Mouse (Mus musculus) v-Abl transformed pro-B cells (cell line): ENCODE results near the gene Tmem82.

ENCODE experiments used
- in situ Hi-C, 2 experiments: fragments of 400-800 bp; cut with MboI; formaldehyde crosslinking; loops; one replicate each; pipeline ENCODE4 v1.15.1; 2025; ENCODE audit not compliant: unreplicated experiment in 2 of 2

Gene Tmem82

DNA sequence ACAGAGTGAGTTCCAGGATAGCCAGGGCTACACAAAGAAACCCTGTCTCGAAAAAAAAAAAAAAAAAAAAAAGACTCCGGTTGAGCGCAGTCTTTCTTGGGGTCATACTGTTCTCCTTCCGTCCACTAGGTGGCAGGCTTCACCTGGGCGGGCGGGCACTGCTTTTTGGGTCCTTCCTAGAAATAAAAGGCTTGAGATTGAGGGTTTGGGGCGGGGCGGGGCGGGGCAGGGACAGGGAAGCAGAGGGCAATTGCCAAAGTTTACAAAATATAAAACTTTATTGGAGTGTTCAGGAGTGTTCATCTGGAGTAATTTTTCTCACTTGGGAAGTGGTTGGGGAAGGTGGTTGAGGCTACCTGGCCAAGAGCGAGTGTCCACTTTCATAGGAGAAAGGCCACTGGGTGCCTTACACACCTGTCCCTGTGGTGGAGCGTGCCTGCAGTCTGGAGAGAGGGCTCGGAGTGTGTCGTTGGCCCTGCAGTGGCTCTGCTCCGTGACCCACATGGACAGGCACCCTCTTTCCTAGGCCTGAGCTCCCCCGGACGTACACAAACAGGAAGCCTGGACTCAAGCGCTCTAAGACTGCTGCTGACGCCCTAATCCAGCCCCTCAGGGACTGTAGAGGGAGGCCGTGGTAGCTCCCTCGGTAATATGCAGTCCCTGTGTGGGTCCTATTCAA lies at the start of gene Tmem82:
Gene Tmem82 (minus strand): TSS at position 69 of the 679 bp plus-strand sequence.
- in situ Hi-C loops, result loop anchor here (5.0 to 25.0 kb wide), 5 partner anchors 239 to 1794 kb away; partner anchors contain the start of gene Pramef8 (in 2 of the 2)

DNA sequence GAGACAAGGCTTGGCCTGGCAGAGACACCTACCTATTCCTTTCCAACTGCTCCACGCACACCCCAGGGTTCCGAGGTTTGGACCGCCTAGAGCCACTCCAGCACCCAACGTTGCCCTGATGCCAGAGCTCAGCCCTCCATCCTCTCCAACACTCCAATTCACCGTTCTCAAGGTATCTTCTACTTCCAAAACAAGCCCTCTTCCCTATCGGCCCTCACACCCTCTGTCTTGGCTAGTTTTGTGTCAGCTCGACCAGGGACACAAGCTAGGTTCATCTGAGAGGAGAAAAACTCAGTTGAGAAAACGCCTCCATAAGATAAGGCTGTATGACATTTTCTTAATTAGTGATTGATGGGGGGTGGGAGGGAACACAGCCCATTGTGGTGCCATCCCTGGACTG lies 46.4 kb upstream of the Tmem82 start, which contains the start of gene Plekhm2:
Gene Plekhm2 (minus strand): TSS at position 101 of the 400 bp plus-strand sequence.
- in situ Hi-C loops, result loop anchor here (10.0 to 25.0 kb wide), 2 partner anchors 123 to 130 kb away; partner anchors contain the start of genes Casp9 (in 2 of the 2) and Dnajc16 (in 2 of the 2)

DNA sequence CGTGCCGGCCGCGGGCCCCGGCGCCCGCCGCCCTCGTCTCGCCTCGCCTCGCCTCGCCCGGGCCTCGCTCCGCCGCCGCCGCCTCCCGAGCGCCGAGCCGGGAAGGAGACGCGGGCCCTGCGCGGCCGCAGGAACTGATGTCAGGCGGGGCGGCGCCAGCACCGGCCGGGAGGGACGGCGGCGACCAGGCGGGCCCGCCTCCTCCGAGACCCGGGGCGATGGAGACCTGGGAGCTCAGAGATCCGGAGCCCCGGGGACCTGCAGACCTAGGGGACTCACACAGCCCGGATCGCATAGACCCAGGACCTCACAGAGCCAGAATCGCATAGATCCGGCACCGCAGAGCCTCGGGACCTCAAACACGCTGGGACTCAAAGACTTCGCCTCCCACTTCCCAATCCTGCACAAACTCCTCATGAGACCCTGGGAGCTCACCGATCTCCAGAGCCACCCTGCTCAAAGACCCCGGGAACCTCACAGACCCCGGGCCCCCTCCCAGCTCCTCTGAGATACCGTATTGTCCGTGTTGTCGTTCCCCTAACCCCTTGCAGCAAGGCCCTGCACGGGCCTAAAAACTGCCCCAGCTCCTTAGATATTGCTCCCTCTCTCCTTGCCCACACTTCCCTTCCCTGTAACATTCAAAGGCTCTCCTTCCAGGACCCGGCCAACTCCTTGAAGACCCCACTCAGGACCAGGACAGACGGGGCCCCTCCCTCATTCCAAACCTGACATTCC lies 45.7 kb upstream of the Tmem82 start:
- in situ Hi-C loops, result loop anchor here (10.0 to 25.0 kb wide), 2 partner anchors 123 to 131 kb away; partner anchors contain the start of genes Casp9 (in 2 of the 2) and Dnajc16 (in 2 of the 2)

DNA sequence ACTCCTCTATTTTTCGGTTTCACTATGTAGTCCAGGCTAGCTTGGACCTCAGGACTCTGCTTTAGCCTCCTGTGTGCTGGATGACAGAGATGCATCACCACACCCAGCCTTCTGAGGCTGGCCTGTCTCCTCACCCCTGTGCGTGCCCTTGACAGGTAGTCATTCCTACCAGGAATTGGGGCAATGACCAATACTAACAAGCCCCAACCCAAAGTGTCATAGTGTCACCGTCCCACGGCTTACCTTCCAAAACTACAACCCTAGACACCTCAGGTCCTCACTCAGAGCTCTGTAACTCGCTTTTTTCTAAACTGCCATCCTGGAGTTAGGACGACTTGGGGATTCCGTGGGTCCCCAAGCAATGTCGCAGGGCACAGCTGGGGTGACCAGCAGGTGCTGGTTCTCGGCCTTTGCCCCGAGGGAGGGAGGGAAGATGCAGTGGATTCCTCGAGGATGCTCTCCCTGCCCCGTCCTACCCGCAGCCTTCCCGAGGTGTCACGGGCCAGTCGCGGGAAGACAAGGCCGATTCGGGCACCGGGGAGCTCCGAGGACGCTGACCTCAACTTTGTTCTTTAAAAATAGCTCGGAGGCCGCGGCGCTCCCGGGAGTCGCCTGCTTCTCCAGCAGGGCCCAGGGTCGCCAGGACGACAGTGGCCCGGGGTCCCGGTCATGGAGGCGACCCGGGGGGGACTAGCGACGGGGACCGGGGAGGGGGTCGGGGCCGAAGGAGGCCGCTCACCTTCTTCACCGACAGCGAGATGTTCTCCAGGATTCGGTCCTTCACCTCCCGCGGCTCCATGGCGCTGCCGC lies 44.9 kb upstream of the Tmem82 start:
- in situ Hi-C loops, result loop anchor here (10.0 to 25.0 kb wide), 2 partner anchors 124 to 131 kb away; partner anchors contain the start of genes Casp9 (in 2 of the 2) and Dnajc16 (in 2 of the 2)

DNA sequence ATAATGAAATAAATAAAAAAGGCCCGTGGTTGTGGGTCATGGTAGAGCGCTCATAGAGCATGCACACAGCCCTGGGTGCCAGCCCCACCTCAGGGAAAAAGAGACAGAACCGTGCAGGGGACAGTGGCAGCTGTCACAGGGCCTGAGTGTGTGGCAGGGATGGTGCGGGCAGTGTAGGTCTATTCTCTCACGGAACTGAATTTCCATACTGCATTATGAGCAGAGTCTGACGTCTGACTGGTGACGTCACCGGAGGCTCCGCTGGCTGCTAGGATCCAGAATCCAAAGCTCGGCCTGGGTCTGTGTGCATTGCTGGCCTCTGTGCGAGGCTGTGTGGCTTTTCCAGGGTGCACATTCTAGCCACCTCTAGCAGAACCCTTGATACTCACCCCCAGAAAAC lies 42.5 kb upstream of the Tmem82 start:
- in situ Hi-C loops, result loop anchor here (10.0 to 25.0 kb wide), 2 partner anchors 126 to 134 kb away; partner anchors contain the start of genes Casp9 (in 2 of the 2) and Dnajc16 (in 2 of the 2)

DNA sequence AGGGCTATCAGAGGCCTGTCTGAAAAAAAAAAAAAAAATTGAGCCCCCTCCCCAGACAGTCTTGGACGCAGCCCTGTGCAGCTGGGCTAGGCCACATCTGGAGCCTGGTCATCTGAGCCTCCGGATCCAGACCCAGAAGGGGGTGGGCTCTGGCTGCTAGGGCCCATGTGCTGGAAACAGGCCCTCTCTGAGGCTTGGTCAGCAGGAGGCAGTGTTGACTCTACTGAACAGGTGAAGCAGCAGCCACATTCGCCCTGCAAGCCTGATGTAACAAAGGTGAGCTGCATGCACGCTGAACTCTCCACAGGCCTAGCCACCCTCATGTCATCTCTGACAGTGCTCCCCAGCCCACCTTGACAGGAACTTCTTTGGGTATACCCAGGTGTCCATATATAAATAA lies 41.3 kb upstream of the Tmem82 start:
- in situ Hi-C loops, result loop anchor here (10.0 to 25.0 kb wide), 2 partner anchors 128 to 135 kb away; partner anchors contain the start of genes Casp9 (in 2 of the 2) and Dnajc16 (in 2 of the 2)

DNA sequence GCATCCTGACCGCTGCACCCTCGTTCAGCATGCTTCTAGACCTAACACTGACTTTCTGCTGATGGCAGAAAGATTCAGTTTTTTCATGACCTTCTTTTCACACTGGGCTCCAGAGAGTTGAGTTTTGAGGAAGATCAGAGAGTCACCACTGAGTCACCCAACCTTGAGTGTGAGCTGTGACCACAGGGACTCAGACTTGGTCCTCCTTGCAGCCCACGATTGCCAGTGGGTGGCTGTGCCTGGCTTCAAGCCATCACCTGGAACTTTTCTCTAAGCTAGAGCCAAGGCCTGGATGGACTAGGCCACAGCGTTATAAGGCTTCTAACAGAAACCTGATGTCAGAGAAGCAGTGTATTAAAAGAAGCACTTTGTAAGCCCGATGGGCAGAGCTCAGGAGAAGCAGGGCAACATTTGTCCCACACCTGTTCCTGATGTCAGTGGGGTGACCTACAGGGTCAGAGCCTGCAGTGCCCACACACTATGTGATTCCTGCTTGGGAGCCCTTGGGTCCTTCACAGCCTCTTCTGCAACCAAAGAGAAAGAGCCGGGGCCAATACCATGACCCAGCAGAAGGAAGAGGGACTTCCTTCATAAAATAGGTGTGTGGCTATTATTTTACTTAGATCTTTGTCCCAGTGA lies 40.5 kb upstream of the Tmem82 start:
- in situ Hi-C loops, result loop anchor here in 1 of 2 experiments (25.0 kb wide), 1 partner anchor 128 kb away; the partner anchor contains the start of genes Casp9 and Dnajc16

DNA sequence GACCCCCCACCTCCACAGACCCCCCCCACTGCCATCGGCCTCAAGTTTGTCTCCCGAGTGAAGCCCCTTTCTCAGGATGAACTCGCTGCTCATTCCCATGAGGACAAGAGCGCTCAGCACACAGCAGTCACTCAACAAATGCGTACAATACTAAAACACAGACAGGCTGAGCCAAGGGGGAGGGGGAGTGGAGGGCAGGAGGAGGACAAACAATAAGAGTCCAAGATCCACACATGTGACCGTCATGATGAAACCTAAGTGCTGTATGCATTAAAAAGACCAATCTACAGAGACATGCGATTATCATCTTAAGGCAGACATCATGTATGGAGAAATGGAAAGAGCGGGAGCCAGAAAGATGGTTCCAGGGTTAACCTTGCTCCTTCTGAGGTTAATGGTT lies 38.5 kb upstream of the Tmem82 start:
- in situ Hi-C loops, result loop anchor here in 1 of 2 experiments (25.0 kb wide), 1 partner anchor 130 kb away; the partner anchor contains the start of genes Casp9 and Dnajc16

DNA sequence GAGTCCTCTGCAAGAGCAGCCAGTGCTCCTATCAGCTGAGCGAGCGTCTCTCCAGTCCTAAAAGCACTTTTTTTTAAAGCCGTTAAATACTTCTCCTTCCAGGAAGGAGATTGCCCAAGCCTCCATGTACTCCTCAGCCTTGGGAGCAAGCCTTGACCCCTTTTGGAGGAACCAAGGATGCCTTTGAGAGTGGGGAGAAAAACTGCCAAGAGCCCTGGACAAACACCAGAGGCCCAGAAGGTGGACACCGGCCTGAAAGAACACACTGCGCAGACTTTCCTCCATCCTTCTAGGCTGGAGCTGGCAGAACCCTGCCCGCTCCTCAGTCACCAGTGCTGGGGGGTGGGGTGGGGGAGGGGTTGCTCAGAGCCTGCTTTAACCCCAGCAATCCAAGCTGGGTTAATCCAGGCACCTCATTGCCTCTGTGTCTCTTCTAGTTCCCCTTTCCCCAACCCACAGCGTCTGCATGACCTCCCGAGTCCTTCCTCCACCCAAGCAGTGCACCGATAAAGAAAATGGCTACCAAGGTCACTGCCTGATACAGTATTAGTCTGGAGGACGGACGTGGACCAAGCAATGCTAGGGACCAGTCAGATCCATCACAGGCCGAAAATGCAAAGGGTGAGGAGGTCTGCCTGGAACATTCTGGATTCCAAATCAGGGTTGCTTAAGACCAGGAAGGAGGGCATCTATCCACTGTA lies 37.6 kb upstream of the Tmem82 start:
- in situ Hi-C loops, result loop anchor here in 1 of 2 experiments (25.0 kb wide), 1 partner anchor 131 kb away; the partner anchor contains the start of genes Casp9 and Dnajc16

DNA sequence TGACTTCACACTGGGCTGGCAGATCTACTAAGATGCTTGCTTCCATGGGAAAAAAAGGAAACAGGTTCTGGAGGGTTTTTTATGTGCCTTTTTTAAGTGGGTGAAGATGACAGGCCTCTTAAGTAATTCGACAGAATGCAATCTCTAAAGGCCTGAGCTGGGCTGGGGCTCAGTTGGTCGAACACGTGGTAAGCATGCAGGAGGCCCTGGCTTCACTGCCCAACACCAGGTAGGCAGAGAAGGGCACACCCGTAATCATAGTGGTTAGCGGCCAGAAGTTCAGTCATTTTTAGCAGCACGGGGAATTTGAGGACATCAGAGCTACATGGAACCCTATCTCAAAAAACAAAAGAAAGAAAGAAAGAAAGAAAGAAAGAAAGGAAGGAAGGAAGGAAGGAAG lies 36.1 kb upstream of the Tmem82 start:
- in situ Hi-C loops, result loop anchor here in 1 of 2 experiments (25.0 kb wide), 1 partner anchor 133 kb away; the partner anchor contains the start of genes Casp9 and Dnajc16

DNA sequence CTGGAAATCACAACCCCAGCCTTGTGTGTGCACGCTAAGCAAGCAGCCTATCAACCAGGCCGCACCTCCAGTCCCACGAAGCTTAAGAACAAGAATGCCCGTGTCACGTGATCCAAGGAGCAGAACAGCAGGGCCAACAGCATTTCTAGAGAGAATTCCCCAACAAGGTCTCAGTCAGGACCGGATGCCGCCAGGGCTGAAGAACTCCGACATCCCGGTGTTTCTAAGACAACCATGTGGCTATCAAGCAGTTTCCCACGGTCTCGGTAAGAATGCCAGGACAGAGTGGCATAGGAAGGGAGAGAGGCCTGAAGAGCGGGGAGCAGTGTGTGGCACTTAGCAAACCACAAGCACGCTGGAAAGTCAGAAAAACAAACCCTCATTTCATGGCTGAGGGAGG lies 35.4 kb upstream of the Tmem82 start:
- in situ Hi-C loops, result loop anchor here in 1 of 2 experiments (25.0 kb wide), 1 partner anchor 133 kb away; the partner anchor contains the start of genes Casp9 and Dnajc16

DNA sequence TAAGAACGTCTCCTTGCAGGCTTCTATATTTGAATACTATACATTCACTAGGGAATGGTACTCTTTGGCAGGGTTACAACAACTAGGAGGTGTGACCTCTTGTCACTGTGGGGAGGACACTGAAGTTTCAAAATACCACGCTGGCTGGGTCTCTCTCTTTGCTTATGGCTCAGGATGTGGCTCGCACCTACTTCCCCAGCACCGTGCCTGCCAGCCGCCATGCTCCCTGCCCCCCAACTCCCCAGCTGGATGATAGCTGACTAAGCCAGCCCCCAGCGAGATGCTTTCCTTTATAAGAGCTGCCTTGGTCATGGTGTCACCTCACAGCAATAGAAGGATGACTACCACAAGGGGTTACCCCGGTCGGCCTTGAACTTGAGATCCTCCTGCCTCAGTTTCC lies 34.6 kb upstream of the Tmem82 start:
- in situ Hi-C loops, result loop anchor here in 1 of 2 experiments (25.0 kb wide), 1 partner anchor 134 kb away; the partner anchor contains the start of genes Casp9 and Dnajc16

DNA sequence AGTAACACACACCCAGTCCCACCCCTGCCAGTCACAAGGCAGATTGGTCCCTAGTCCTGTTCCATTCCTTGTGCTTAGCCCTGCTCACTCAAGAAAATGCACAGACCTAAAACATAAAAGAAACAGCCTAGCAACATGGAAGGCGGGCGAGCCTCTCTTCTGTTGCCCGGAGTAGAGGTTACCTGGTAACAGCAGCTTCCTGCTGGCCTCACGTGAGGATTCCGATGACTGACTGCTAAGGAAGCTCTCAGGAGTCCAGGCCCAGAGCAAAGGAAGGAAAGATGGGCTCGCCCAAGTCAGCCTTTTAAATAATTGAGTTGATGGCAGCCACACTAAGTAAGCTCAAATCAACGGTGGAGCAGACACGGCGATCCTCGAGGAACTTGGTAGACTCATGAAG lies 33.5 kb upstream of the Tmem82 start:
- in situ Hi-C loops, result loop anchor here in 1 of 2 experiments (25.0 kb wide), 1 partner anchor 135 kb away; the partner anchor contains the start of genes Casp9 and Dnajc16

DNA sequence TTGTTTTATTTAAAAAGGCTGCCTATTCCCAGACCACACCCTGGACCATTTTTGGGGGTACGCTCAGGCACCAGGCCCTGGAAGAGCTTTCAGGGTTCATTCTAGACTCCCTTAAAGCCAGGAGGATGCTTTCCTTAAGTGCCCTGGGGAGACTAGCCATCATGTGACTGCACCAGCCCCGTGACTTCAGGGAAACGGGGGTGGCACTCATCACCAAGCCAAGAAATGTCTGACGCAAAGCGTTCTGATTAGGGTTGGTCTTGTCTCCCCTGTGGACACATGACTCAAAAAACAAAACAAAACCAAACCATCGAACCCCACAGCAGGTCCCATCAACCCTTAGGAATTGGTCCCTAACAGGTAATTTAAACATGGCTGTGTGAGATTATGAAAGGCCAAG lies 32.9 kb upstream of the Tmem82 start:
- in situ Hi-C loops, result loop anchor here in 1 of 2 experiments (25.0 kb wide), 1 partner anchor 136 kb away; the partner anchor contains the start of genes Casp9 and Dnajc16

DNA sequence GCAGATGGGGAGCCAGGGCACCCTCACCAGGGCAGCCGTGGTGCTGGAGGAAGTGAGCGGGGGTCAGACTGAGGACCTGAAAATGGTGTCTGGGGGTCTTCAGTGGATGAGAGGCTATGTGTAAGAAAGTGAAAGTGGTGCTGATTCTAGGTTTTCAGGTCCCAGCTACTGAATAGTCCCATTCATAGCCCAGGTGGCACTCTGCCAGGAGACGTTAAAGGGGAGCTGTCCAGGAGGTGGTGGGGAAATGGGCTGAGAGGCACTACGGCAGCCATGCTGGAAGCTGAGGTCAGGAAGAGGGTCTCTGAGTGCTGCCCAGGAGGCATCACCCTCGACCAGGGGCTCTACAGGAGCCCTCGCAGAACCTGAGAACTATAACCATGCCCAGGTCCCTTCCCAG lies 30.8 kb upstream of the Tmem82 start:
- in situ Hi-C loops, result no loop called here

DNA sequence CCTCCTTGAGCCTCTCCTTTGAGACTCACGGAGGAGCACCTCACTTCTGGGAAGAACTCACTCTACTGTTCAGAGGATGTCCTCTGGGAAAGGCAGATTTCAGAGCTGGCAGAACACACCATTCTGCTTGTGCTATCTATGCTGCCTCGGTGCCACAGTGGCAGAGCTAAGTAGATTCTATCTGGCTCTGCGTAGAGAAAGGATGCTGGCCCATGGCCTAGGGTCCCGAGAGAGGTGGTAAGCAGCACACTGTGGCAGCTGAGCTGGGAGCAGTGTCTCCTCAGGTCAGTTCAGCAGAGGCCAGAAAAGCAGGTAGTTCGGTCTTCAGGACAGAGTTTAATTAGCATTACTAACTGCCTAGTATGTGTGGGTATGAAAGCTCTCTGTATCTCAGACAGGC lies 29.8 kb upstream of the Tmem82 start:
- in situ Hi-C loops, result no loop called here

DNA sequence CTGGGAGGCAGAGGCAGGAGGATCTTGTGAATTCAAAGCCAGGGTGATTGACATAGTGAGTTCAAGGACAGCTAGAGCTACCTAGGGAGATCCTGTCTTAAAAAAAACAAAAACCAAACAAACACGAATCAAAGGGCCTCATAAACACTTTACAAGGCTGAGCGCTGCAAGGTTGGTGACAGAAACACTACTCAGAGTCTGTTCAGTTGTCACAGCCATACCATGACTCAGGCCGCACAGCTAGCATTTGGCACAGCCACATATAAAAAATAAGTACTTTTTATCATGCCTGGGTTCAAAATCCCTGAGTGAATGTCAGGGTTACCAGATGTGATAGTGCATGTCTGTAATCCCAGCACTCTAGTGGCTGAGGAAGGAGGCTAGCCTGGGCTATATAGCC lies 28.8 kb upstream of the Tmem82 start:
- in situ Hi-C loops, result no loop called here

DNA sequence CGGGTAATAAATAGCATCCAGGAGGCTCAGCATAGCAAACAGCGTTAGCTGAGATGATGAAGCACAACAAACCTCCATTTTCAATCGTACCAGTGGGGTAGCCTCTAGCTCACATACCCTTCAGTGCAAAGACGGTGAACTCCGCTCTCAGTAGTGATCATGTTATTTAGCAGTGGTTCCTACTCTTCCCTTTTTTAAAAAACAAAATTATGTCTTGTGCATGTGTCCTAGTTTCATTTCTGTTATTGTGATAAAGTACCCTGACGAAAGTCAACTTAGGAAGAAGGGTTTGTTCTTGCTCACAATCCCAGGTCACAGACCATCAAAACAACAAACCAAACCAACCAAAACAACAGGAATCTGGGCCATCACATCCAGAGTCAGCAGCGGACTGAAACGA lies 27.6 kb upstream of the Tmem82 start:
- in situ Hi-C loops, result no loop called here
